Mouse (Mus musculus) NIH3T3 (cell line): ENCODE measurements at regions not wholly inside any gene's neighbourhood (a gene's known extent, or its start where the extent isn't known, plus 50 kb on each side); places are given as distances from the start of the nearest gene placed in this dataset.
"Not testable (repeated sequence)": the region's sequence is repeated elsewhere in the genome, so short reads cannot be mapped to it uniquely, and the experiment has no call there.

Experiments used
- DNase-seq: peaks from one replicate; pipeline ENCODE4 v3.0.0-alpha.2; 2012; ENCODE audit warnings: low read depth

GRCm38 (mm10) chr4:89753484-89753883 lies 74.2 kb downstream of the Dmrta1 start:
- no peak for DNase-seq

- no peak for DNase-seq
These were observed 97.0 kb downstream of the Dmrta1 start for GRCm38 (mm10) chr4:89776269-89776668.

DNA sequence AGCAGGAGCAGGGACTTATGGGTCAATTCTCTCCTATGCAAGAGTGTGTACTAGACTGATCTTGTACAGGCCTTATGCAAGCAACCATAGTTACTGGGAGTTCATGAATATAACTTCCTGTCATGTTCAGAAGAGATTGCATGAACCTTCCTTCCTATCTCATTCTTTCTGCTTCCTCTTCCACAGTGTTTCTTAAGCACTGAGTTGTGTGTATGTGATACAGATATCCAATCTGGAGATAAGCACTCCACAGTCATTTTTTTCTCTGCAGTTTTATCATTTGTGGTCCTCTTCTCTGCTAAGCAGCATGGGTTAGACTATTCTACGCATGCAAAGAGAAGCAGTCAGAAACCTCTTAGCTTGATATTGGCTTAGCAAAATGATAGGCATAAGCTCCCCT lies 102.3 kb downstream of the Dmrta1 start:
- DNase-seq: no peak

GRCm38 (mm10) chr4:89816823-89817222 lies 137.6 kb downstream of the Dmrta1 start:
- no peak for DNase-seq

DNA sequence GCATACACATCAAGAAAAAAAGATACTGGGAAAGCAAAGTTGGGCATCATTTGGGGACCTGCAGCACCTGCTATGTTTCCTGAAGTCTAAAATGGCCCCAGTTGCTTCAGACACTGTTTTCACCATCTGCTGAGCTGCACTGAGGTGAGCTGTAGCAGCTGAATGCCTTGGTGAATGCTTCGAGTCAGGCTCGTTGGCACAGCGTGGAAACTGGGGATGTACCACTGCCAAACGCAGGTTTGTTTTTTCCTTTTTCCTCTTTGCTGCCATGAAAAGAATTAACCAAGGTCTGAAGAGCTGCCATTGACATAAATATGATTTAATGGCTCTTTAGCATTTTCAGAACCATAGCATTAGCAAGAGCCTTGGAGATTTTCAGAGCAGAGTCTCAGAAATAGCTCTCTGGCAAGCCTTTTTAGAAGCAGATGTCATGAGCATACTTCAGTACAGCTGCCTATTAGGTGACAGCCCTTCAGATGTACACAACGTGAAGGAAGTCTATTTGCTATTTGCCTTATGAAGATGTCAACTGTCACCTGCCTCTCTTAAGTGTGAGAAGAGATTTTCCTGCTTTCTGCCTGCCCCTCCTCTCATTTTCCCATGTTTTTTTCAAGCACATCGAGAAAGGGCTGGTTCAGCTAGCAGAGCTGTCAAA lies 155.4 kb downstream of the Dmrta1 start:
- no peak for DNase-seq

DNA sequence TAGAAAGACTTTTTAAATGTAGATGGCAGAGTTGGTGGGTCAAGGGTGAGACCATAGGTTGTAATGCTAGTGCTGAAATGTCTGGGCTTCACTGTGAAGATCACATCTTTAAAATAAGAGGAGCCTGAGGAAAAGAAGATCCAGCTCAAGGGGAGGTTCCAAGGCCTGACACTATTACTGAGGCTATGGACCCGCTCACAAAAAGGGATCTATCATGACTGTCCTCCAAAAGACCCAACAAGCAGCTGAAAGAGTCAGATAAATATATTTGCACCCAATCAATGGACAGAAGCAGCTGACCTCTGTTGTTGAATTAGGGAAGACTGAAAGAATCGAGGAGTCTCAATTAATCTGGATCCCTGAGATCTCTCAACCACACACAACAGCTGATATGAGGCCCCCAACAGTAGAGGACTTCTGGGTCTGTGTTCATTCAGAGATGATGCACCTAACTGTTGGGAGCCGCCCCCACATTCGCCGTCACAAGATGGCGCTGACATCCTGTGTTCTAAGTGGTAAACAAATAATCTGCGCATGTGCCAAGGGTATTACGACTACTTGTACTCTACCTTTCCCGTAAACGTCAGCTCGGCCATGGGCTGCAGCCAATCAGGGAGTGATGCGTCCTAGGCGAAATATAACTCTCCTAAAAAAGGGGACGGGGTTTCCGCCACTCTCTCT lies 196.3 kb downstream of the Dmrta1 start:
- DNase-seq: not testable (repeated sequence)

- not testable (repeated sequence) for DNase-seq
These were observed 196.9 kb downstream of the Dmrta1 start for GRCm38 (mm10) chr4:89876131-89876530.

DNA sequence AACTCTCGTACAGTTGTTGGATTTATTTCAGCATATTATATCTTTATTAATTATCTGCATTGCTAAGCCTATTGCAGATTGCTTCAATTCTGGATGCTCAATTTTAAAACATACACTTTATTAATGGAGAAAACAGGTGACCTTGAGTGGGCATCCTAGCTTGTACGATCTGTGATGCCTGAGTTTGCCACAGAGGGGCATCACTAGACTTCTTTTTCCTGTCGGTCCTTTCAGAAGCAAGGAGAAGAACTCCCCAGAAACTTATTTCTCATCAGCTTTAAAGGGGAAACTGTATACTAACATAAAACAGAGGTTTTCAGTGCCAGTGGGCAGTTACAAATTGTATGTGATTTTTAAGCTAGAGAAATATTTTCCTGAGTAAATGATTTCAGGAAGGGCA lies 201.8 kb downstream of the Dmrta1 start:
- peak; percentile 38 for DNase-seq

GRCm38 (mm10) chr4:89909622-89910021 lies 230.4 kb downstream of the Dmrta1 start:
- DNase-seq: no peak

- DNase-seq: no peak
These were observed 258.4 kb downstream of the Dmrta1 start for GRCm38 (mm10) chr4:89937673-89938072.

DNA sequence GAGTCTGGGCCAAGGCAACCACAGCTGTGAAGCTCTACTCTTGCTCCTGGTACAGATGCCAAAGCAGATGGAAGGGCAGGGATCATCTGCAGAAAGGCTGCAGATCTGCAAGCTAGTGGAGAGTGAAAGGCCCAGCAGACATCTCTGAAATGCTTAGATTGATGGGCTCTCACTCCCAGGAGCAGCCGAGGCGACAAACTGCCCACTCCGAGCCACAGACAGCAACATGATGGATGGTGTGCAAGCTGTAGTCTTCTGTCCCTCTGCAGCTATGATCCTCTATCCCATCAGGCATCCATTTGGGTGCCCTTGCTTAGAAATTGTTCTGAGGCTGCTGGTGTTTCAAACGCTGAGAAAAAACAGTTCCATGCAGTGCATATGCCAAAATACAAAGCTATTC lies 262.1 kb downstream of the Dmrta1 start:
- DNase-seq: no peak

- no peak for DNase-seq
These were observed 242.5 kb upstream of the Zfp352 start for GRCm38 (mm10) chr4:89976146-89976545.

GRCm38 (mm10) chr4:90003413-90003812 lies 215.2 kb upstream of the Zfp352 start:
- no peak for DNase-seq

- DNase-seq: peak; percentile 15
These were observed 214.7 kb upstream of the Zfp352 start for GRCm38 (mm10) chr4:90003898-90004297.

DNA sequence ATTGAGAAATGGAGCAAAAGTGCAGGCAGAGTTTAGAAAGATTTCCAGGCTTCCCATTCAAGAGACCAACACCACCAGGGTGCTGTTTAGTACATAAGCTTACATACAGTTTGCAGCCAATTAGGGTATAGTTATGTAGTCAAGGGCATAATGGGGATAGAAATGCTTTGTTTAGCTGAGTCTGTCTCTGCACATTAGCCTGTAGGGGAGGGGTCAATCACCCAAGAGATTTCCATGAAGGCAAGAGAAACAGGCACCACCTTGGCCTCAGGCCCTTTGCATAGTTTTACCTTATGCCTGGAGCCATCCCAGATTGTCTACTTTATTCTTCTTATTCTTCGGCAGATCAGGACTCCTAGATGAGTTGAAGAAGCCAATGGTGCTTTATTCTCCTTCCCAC lies 205.9 kb upstream of the Zfp352 start:
- no peak for DNase-seq

DNA sequence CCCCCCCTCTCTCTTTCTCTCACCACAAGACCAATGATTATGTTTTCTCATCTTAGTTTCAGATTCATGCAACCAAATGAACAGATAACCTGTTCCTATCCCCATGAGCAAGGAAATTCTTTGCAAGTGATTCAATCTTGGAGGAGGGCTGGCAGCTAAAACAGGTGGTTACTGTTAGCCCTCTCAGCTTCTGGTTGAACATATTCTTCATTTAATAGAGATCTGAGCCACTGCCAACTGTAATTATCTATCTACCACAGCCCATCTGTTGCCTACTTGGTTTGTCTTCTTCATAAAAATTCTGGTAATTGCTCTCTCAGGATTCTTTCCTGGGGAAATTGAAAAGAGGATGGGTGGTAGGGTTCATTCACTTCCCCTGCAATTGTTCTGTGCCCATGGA lies 204.4 kb upstream of the Zfp352 start:
- no peak for DNase-seq
